Mouse (Mus musculus): Measurements from ENCODE around the gene Gm20605. TPM values are rescaled to one million over a fixed set of nuclear protein-coding genes. Genes with fewer than 3 reads are reported as not detected.

Gm20605 gene
- polyA plus RNA-seq (2012; rRNA removed): 63.8 and 65.2 TPM in 2 replicates

DNA sequence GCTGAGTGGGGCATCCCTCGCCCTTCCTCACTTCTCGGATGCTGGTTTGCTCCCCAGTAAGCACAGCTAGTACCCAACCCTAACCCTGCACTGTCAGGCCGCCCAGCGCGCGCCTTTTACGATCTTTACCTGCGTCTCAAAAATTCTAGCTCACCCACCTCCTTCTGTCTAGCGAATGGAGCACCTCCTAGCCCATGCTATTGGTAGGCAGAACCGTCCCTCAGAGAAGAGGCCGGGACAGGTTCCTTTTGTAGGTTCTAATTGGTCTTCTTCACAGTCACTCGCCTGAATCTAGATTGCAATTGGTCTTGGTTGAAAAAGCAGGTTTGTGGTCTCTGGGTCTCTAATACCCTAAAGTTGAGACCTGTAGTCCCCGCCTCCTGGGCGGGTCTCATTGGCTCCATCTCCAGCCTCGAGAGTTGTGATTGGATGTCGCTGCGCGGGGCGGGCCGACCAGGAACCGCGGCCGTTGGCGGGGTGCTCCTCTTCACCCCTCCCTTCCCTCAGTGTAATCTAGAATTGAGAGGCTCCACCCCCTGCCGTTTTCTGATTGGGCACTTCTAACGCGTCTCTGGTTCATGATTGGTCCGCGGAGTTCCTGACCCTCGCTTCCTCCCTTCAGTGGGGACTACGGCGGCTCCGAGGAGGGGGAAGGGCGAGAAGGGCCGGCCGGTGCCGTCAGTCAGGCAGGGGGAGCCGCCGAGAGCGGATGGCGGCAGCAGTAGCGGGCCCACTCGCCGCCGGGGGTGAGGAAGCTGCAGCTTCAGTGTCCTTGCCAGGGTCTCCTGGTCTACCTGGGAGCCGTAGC lies at the start of gene Gm20605, which contains the start of the genes Fbxo24 and Lrch4:
Gm20605 (plus strand) TSS at position 678 of the 808 bp plus-strand sequence.
Fbxo24 (minus strand) TSS at position 505 of the 808 bp plus-strand sequence.
Lrch4 (plus strand) TSS at position 624 of the 808 bp plus-strand sequence.
- WGBS: under 1% methylated on average over 46 of the region's 46 CpGs
- H3K4me1 ChIP-seq (ENCODE audit: control insufficient read depth, insufficient read depth, low read length): peaks cover 3% of the 10 kb centered on the region; the same call in 1 of the 2 replicates
- peak; percentile 96 for DNase-seq
- H3K4me3 ChIP-seq (replicated peaks; ENCODE audit: extremely low read depth, low read depth, low read length): peak within 1 kb of the TSS; percentile 95
- peak; percentile 96 for TF ChIP-seq POLR2A (IDR thresholded peaks at IDR 0.05; ENCODE audit: borderline replicate concordance, extremely low read depth, low read depth, low read length)
- TF ChIP-seq CTCF (IDR thresholded peaks at IDR 0.05; ENCODE audit: insufficient read depth, low read length): no peak

DNA sequence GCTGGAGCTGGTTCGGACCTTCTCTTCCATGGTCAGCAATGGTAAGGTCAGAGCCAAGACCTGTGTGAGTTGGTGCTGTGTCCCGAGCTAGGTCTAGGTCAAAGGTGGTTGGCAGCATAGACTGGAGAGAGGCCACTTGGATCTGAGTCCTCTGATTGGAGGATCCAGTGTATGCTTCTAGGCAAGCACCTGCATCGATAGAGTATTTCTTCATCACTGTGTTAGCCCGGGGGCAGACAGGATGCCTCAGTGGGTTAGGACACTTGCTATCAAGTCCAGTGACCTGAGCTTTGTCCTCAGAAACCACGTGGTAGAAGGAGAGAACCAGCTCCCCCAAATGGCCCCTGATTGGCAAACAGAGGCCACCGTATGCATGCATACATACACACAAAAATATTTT lies 48.7 kb upstream of the Gm20605 start:
- 68% methylated on average over 6 of the region's 6 CpGs for WGBS
- DNase-seq: no peak
- H3K4me3 ChIP-seq (replicated peaks; ENCODE audit: extremely low read depth, low read depth, low read length): no peak overlapping the region
- no peak for TF ChIP-seq POLR2A (IDR thresholded peaks at IDR 0.05; ENCODE audit: borderline replicate concordance, extremely low read depth, low read depth, low read length)
- TF ChIP-seq CTCF (IDR thresholded peaks at IDR 0.05; ENCODE audit: insufficient read depth, low read length): no peak
- no peaks in the 10 kb centered on the region for H3K4me1 ChIP-seq (ENCODE audit: control insufficient read depth, insufficient read depth, low read length)

DNA sequence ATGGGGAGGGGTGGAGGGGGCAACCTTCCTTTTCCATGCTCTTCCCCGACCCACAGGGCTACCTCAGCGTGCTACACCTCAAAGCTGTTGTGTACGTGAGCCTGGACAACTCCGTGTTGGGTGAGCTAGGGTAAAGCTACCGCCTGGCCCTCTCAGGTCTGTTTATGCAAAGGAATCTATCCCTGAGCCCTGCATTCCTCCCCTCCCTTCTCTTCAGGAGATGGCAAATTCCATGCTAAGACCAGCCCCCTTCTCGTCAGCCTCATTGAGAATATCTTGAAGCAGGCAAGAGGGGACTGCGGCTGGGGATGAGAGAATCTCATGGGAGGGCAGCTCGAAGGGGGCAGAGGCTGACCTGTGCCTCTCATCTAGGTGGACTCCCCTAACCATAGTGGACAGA lies 46.3 kb upstream of the Gm20605 start:
- TF ChIP-seq POLR2A (IDR thresholded peaks at IDR 0.05; ENCODE audit: borderline replicate concordance, extremely low read depth, low read depth, low read length) (no peak), CTCF (IDR thresholded peaks at IDR 0.05; ENCODE audit: insufficient read depth, low read length) (no peak)
- H3K4me1 ChIP-seq (ENCODE audit: control insufficient read depth, insufficient read depth, low read length): no peaks in the 10 kb centered on the region
- DNase-seq: no peak
- no peak overlapping the region for H3K4me3 ChIP-seq (replicated peaks; ENCODE audit: extremely low read depth, low read depth, low read length)
- WGBS: 43% methylated on average over 8 of the region's 8 CpGs

DNA sequence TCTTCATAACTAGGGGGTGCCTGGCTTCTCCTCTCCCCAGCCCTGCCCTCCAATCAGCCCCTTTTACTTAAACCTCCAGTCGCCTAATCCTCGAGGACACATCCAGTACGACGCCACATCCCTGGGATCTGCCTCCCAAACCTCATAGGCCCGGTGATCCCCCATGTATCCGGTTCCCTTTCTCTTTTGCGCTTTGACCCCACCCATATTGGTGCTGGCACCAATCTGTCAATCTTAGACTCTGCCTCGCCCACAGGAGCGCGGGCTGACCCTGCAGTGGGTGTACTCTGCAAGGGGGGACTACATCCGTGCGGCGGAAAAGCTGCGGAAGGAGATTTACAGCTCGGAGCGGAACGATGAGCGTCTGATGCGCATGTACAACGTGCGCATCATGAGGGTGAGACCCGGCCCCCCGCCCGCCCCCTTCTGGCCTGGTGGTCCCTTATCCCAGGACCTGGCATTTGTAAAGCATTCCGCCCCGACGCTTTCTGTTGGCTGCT lies 45.3 kb upstream of the Gm20605 start:
- peak; percentile 11 for DNase-seq
- Histone ChIP-seq H3K4me1 (ENCODE audit: control insufficient read depth, insufficient read depth, low read length) (no peaks in the 10 kb centered on the region), H3K4me3 (replicated peaks; ENCODE audit: extremely low read depth, low read depth, low read length) (peak overlapping the region; percentile 56)
- WGBS: 23% methylated on average over 27 of the region's 27 CpGs
- no peak for TF ChIP-seq CTCF (IDR thresholded peaks at IDR 0.05; ENCODE audit: insufficient read depth, low read length)
- 0 out of 2 replicates have a peak, but pooled peaks have one; percentile 7 for TF ChIP-seq POLR2A (IDR thresholded peaks at IDR 0.05; ENCODE audit: borderline replicate concordance, extremely low read depth, low read depth, low read length)

DNA sequence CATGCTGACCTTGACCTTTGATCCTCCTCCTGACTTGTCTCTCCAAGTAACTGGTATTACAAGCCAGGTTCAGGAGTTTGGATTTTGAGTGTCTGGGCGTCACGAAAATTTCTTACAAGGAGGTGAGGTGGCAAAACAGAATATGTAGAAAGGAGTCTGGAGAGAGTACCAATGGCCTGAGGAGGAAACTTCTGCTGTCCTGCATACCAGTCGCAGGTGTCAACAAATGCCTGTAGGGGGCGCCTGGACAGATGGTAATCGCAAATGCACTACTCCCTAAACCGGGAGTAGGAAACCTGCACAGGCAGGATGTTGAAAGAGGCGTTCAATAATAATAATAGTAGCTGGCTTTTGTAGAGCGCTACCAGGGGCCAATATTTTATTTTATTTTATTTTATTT lies 44.0 kb upstream of the Gm20605 start:
- Histone ChIP-seq H3K4me3 (replicated peaks; ENCODE audit: extremely low read depth, low read depth, low read length) (no peak overlapping the region), H3K4me1 (ENCODE audit: control insufficient read depth, insufficient read depth, low read length) (no peaks in the 10 kb centered on the region)
- DNase-seq: peak; percentile 67
- WGBS: 18% methylated on average over 8 of the region's 8 CpGs
- TF ChIP-seq CTCF (IDR thresholded peaks at IDR 0.05; ENCODE audit: insufficient read depth, low read length) (peak; percentile 80), POLR2A (IDR thresholded peaks at IDR 0.05; ENCODE audit: borderline replicate concordance, extremely low read depth, low read depth, low read length) (no peak)

DNA sequence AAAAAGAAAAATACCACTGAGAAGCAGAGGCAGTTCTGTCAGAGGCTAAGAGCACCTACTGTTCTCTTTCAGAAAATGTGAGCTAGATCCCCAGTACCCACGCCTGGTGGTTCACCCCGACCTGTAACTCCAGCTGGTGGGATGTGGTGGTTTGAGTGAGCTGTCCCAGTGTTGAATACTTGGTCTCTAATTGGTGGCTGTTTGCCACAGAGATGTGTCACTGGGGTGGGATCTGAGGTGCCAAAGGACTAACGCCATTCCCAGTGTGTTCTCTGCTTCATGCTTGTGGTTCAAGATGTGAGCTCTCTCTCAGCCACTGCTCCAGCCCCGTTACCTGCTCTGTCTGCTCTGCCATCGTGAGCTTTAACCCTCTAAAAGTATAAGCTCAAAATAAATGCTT lies 38.5 kb upstream of the Gm20605 start:
- Histone ChIP-seq H3K4me3 (replicated peaks; ENCODE audit: extremely low read depth, low read depth, low read length) (no peak overlapping the region), H3K4me1 (ENCODE audit: control insufficient read depth, insufficient read depth, low read length) (no peaks in the 10 kb centered on the region)
- no peak for DNase-seq
- TF ChIP-seq CTCF (IDR thresholded peaks at IDR 0.05; ENCODE audit: insufficient read depth, low read length) (no peak), POLR2A (IDR thresholded peaks at IDR 0.05; ENCODE audit: borderline replicate concordance, extremely low read depth, low read depth, low read length) (no peak)
- 71% methylated on average over 5 of the region's 5 CpGs for WGBS

DNA sequence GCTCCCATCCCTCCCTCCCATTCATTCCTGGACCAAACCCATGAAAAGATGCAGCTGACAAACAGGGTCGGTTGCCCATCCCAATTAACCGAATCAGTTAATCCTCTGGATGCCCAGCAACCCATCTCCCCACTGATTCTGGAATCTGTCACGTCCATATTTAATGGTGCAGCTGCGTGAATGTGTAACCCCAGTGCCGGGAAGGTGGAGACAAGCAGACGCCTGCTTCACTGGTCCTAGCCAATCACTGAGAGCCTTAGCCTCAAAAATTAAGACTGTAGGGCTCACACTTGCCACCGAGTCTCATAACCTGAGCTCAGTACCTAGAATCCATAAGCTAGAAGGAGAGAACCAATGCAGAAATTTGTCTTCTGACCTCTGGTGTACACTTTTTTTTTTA lies 33.1 kb upstream of the Gm20605 start:
- H3K4me3 ChIP-seq (replicated peaks; ENCODE audit: extremely low read depth, low read depth, low read length): no peak overlapping the region
- TF ChIP-seq POLR2A (IDR thresholded peaks at IDR 0.05; ENCODE audit: borderline replicate concordance, extremely low read depth, low read depth, low read length) (no peak), CTCF (IDR thresholded peaks at IDR 0.05; ENCODE audit: insufficient read depth, low read length) (no peak)
- no peak for DNase-seq
- H3K4me1 ChIP-seq (ENCODE audit: control insufficient read depth, insufficient read depth, low read length): peaks cover 5% of the 10 kb centered on the region
- WGBS: 85% methylated on average over 7 of the region's 7 CpGs

DNA sequence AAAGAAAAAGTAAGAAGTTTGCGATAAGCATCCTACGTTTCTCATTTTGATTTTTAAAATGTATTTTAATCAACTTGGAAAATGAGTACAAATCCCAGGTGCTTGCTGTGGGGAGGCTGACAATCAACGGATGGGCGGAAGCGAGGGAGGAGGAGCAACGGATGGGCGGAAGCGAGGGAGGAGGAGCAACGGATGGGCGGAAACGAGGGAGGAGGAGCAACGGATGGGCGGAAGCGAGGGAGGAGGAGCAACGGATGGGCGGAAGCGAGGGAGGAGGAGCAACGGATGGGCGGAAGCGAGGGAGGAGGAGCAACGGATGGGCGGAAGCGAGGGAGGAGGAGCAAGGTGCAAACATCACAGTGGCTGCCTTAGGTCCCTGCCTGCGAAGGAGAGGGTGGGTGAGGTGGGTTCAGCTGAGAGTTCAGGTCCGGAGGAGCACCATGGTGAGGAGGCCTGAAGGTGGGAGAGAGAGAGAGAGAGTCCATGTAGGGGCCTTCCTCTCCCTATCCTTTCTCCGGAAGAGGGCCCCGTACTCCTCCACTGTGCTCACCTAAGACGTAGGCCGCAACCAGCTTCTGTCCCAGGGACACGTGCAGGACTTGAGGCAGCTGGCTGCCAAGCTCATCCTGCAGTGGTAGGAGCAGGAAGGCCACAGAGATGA lies 32.2 kb upstream of the Gm20605 start:
- DNase-seq: no peak
- 33% methylated on average over 30 of the region's 30 CpGs for WGBS
- Histone ChIP-seq H3K4me1 (ENCODE audit: control insufficient read depth, insufficient read depth, low read length) (peaks cover 5% of the 10 kb centered on the region), H3K4me3 (replicated peaks; ENCODE audit: extremely low read depth, low read depth, low read length) (peak overlapping the region; percentile 35)
- TF ChIP-seq CTCF (IDR thresholded peaks at IDR 0.05; ENCODE audit: insufficient read depth, low read length) (no peak), POLR2A (IDR thresholded peaks at IDR 0.05; ENCODE audit: borderline replicate concordance, extremely low read depth, low read depth, low read length) (peak; percentile 59; the same call in 1 of the 2 replicates)

DNA sequence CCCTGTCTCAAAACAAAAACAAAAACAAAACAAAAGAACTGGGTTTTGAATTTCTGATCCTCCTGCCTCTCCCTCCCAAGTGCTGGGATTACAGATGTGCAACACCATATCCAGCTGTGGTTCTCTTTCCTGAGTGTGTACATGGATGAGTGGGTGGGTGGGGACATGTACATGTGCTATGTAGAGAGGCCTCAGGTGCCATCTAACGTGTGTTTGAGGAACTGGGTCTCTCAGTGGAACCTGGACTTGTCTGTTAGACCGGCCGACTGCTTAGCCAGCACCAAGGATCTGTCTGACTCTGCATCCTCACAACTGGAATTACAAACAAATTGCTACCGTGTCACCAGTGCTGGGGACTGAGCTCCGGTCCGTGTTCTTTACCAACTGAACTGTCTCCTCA lies 31.4 kb upstream of the Gm20605 start:
- TF ChIP-seq CTCF (IDR thresholded peaks at IDR 0.05; ENCODE audit: insufficient read depth, low read length) (no peak), POLR2A (IDR thresholded peaks at IDR 0.05; ENCODE audit: borderline replicate concordance, extremely low read depth, low read depth, low read length) (no peak)
- WGBS: 88% methylated on average over 6 of the region's 6 CpGs
- no peak for DNase-seq

More for the DNA sequence above, 31.4 kb upstream of the Gm20605 start:
- Histone ChIP-seq H3K4me3 (replicated peaks; ENCODE audit: extremely low read depth, low read depth, low read length) (no peak overlapping the region), H3K4me1 (ENCODE audit: control insufficient read depth, insufficient read depth, low read length) (peaks cover 9% of the 10 kb centered on the region)

Data from lung, adult 2 months (tissue).